Mouse (Mus musculus) kidney, postnatal 36 days (tissue): ENCODE results near the gene Bpi.

Experiments used
- DNase-seq, 2 experiments: peaks; one replicate each; pipeline ENCODE4 v3.0.0; 2021 to 2022; ENCODE audit warnings: mixed read lengths in 2 of 2

The Bpi gene

DNA sequence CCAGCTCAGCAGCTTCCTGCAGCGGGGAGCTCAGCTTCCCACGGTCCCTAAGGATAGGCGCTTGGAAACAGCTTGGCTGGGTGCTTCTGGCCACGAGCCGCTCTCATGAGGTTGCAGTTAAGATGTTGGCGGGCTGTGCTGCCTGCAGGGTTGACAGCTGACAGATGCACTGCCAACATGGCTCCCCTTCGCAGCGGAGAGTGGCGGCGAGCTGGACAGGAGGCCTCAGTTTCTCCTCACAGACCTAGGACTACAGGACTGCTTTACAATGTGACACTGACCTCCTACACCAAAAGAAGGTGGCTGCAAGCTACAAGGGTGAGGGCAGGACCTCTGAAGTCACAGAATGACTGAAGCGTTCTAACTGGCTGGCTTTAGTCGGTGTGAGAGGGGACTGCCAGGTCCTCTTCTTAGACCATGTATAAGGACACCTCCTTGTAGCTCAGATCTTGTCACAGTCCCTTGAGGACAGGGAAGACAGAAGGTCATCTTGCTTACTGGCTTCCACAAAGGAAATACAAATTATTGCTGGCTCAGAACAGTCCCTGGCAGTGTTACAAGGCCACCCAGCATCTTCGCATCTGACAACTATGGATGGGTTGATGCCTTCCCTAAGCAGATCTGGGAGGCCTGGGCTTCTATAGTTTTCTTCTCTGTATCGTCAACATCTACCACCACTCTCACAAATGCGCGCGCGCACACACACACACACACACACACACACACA is 15.6 kb upstream of the Bpi start:
- DNase-seq, result no peak

DNA sequence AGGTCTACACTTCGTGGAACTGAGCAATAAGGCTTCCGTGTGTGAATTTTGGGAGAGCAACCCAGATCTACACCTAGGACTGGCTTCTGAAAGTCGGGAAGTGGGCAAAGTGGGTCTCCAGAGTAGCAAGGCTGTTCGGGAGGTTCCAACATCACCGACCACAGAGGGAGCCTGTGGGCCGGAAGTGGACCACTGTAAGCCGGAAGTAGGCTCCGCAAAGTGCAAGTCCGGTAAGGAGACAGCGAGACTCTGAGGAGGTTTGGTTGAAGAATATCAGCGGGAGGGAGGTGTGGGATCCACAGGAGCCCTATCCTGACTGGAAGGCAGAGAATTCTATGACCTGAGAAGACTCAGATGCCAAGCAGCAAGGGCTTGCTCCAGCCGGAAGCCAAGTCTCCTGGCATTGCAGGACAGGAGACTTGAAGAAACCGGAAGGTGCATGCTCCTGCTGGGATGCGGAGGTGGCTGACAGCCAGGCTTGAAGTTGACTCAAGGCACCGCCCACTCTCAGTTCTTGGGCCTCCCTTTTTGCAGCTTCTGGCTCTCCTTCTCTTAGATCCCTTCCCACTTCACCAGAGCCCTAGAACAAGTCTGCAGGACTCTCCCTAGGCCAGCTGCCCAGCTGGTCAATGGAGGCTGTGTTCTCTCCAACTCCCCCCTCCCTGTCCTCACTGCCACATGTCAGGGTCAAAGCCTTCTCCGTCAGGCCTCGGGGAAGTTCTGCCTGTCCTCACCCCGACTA is 14.6 kb upstream of the Bpi start:
- DNase-seq, result no peak

DNA sequence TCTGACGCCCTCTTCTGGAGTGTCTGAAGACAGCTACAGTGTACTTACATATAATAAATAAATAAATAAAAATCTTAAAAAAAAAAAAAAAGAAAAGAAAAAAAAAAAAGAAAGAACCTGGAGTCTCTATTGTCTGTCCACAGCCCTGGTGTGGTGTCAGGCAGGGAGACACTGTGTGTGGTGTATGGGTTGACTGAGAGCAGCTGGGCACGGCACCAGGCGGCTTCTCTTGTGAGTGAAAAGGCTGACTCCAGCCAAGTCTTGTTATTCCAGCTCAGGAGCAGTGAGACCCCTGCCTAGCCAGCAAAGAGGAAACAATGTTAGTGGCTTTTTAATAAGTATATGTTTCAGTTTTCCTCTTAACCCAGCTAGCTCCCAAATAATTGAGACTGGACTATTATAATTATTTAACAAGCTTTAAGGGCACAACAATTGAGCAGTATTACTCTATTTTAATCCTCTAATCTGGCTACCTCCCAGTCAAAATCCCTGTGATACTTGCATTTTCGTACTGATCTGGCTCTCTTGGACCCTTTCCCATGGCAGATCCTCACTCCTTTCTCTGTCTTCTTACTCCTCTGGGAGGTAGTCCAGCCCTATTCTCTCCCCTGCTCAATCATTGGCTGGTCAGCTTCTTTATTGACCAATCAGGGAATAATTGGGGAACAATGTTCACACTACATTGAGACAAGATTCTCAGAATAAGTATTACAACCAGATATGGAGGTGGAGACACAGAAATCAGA is 12.6 kb upstream of the Bpi start:
- DNase-seq, result no peak

DNA sequence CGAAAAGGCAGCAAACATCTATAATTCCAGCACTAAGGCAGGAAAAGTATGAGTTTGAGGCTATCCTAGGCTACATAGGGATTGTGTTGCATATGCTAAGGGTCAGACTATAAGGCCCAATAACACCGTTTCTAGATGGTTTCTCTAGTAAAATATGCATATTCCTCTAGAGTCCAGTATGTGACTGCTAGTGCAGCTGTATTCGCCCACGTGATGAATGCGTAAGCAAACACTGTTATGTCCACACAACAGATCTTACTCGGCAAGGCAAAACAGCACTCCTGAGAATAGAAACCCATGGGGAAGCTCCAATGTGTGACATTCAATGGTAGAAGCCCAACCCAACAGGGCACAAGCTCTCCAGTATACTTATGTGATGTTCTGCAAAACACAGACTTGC is 10.0 kb upstream of the Bpi start:
- DNase-seq, result no peak

DNA sequence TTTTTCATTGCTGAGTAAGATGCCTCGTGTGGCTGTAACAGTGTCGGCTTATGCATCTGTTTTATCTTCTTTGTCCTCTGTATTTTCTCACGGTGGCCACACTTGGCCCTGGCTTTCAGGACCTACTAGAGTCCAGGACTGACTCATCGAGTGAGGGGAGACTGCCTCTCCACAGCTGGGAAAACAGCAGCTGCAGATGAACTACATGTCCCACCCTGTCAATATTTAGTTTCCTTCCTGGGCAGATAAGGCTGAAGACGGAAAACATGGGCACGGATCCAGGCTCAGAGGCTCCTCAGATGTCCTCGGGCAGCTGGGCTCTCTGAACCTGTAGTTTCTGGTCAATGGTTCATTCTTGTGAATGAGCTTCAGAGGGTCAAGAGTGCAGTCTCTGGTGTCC is 9.6 kb upstream of the Bpi start:
- peak; percentile 38 to 68 for DNase-seq

DNA sequence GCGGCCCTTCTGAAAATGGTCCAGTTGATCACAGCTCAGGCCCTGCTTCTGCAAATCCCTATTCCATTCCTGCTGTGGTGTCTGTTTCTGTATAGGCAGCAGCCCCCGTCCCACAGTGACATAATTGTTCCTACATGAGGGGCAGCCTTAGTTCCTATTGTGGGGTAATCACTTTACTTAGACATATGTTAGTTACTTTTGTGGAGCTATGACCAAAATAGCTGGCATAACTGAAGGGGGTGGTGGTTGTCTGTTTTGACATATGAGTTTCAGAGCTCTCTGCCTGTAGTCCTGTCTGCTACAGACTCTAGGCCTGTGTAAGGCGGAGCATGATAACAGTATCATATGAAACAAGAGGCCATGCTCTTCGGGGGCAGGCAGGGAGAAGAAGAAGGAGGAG is 7.3 kb upstream of the Bpi start:
- no peak for DNase-seq

DNA sequence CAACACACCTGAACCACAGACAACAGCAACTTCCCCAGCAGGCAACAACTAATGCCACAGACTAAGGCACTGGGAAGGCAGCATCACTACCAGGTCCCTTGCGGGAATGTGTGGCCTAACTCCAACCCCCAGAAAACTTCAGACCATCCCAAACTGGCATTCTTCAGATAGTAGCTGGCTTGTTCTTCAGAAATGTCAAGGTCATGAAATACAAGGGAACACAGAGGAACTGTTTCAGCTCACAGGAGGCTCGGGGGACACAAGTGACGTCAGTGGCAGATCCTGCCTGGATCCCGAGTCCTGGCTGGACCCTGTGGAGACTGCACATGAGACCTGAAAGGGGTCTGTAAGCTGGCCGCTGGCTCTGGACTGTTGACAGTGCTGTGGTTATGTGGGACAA is 4.1 kb upstream of the Bpi start:
- no peak for DNase-seq

DNA sequence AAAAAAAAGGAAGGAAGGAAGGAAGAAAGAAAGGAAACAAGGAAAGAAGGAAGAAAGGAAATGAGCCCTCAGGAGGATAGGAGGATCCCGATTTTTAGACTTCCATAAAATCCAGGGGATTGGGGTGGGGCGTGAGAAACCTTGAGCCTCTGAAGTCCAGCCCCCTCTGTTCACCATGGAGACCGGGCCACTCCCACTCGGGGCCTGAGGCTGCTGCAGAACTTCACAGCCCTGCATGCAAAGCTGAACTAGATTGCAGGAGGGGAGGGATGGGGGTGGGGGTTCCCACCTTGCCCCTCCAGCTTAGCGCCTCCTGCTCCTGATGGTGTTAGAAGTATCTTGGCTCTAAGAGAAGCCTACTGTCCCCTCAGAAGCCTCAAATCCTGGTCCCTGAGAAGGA is 1.0 kb upstream of the Bpi start:
- peak in 1 of 2 experiments; percentile 25 for DNase-seq

DNA sequence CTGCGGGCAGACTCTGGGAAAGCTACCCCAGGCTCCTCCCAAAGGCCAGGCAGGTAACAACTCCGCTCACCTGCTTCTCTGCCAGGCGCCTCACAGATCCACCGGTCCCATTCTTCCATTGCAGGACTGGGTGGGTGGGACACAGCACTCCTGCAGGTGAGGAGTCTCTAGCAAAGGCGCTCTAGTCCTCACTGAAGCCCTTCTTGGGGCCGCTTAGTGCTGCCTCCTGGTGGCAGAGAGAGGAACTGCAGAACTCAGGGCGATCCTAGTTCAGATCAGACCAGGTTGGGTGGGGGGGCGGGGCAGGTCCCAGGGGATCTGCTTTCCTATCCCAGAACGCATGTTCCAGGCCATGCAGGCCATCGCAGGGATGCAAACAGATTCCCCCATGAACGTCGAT is 887 bp downstream of the Bpi start:
- peak; percentile 70 to 84 for DNase-seq

DNA sequence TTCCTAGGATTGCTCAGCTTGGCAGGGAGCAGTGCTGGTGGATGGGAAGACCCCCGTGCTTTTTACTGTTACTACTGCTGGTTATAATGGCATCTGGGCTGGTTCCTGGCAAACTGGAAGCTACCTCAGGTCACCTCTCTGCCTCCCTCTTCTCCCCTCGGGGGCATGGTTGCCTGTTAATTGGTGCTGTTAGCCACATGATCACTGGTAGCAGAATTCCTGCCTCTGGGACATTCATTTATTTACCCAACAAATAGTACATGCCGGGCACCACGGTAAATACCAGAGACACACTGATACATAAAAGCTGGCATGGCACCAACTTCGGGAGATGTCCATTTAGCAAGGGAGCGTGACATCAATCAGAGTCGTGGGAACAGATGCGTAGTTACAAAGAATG is 1.6 kb downstream of the Bpi start:
- DNase-seq, result no peak

DNA sequence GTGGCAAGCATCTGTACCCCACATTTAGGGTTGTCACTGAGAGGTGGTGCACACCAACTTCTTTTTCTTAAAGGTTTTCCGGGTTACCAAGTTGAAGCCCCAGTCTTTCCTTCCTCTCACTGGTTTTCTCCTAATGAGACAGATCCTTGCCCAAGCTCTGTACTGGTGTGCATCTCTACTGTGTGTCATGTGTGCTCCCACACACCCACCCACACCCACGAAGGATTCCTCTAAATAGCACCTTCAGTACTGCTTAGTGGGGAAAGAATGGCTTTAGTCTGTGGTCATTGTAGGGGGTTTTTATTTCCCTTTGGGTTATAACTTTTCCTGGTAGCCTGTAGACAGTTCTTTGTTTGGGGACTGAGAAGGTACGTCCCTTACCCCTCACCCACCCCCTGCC is 7.0 kb downstream of the Bpi start:
- no peak for DNase-seq

DNA sequence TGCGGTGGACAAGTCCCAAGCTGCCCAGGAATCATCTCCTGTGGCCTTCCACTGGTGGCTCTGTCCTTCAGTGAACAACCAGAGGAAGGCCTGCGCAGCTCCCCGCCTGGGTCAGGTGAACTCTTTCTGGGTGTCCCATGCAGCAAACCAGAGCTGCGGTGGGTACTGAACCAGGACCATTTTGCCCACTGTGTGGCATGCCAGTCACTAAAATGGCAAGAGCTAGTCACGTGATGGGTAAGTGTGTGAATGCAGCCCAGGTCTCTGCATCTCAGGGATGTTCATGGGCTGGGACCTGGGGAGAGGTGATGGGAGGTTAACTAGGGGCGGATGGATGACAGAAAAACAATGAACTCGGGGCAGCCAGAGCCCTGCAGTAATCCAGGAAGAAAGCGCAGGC is 12.1 kb downstream of the Bpi start:
- DNase-seq, result no peak

DNA sequence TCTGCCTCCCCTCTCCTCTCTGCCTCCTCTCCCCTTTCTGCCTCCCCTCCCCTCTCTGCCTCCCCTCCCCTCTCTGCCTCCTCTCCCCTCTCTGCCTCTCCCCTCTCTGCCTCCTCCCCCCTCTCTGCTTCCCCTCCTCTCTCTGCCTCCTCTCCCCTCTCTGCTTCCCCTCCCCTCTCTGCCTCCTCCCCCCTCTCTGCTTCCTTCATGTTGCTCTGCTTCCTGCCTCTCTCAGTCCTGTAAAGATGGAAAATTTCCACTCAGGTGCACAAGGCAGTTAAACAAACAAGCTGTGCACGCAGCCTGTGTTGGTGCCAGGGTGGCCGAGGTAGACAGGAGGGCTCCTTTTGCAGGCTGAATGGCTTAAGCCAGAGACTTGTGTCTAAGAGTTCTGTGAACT is 15.8 kb downstream of the Bpi start:
- peak in 1 of 2 experiments; percentile 30 for DNase-seq

DNA sequence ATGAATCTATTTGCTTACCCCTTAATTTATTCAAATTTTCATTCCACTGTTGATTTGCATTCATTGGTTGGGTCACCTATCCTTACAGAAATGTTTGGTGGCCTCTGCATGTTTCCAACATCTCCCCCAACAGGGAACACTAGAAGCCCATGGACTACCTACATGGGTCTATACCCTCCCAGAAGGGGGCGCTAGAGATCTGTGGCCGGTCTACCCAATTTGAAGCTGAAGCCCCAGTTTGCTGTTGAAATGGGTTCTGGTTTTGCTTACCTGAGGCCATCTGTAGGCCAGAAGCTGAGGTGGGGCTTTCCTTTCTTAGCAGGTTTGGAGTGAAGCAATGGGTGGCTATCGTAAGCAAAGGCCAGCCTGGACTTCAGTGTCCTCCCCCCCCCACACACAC is 17.5 kb downstream of the Bpi start:
- DNase-seq, result peak in 1 of 2 experiments; percentile 21

DNA sequence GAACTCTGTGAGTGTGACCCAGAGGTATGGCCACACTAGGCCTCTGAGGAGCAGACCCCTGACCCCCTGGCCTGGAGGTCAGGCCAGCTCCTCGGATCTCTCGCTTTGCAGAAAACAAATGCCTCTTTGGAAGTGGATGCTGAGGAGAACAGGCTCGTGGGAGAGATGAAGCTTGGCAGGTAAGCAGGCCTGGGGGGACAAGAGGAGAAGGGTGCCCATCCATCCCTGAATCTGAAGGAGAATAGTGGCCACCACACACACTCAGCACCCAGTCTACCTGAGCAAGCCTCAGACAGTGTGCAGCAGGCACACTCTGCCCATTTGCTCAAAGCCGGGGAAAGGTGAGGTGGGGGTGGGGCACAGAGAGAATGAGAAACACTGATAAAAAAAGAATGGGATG is 17.9 kb downstream of the Bpi start:
- no peak for DNase-seq

DNA sequence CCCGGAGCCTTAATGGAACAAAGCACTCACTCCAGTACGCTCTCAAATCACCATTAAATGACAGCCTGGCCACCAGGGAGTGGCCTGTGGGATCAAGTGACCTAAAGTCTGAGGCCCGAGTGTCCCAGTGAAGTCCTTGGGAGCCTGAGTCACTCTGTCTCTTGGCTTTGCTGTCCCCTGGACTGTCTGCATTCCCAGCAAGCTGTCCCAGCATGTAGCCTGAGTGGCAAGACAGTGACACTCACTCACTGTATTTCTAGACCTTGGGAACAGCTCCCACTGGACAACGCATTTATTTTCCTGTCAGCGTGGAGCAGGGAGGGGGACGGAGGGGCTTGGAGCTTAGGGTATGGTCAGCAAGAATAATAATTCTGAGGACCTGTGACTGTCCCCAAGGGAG is 18.6 kb downstream of the Bpi start:
- DNase-seq, result no peak

DNA sequence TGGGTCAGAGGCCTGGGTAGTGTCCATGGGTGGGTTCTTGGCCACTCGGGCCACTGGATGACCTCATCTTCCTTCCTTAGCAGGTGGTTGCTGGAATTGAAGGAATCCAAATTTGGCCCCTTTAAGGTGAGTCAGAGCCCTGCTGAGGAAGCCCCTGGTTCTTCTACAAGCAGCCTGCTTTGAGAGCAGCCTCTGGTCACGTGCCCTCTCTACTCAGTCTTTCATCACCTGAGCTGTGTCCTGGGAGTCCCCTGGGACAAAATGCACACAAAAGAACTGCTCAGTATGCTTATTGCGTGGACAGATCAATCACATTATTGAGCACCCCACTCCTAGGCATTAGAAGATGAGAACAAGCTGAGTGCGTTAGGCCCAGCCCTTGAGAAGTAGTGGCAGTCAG is 19.0 kb downstream of the Bpi start:
- DNase-seq, result no peak

DNA sequence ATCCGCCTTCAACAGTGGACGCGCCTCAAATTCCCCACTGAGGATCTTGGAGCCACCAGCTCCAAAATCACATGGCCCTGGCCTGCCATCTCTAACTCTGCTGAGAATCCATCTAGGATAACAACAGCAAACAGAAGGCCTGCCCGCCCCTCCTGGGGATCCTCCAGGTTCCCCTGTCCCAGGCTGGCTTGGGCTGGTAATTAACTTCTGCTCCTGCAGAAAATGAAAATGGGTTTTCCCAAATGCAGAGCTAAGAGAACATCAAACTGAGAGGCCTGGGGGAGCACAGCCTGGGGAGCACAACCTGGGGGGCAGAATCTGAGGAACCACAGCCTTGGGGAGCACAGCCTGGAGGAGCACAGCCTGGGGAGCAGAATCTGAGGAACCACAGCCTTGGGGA is 21.8 kb downstream of the Bpi start:
- no peak for DNase-seq

DNA sequence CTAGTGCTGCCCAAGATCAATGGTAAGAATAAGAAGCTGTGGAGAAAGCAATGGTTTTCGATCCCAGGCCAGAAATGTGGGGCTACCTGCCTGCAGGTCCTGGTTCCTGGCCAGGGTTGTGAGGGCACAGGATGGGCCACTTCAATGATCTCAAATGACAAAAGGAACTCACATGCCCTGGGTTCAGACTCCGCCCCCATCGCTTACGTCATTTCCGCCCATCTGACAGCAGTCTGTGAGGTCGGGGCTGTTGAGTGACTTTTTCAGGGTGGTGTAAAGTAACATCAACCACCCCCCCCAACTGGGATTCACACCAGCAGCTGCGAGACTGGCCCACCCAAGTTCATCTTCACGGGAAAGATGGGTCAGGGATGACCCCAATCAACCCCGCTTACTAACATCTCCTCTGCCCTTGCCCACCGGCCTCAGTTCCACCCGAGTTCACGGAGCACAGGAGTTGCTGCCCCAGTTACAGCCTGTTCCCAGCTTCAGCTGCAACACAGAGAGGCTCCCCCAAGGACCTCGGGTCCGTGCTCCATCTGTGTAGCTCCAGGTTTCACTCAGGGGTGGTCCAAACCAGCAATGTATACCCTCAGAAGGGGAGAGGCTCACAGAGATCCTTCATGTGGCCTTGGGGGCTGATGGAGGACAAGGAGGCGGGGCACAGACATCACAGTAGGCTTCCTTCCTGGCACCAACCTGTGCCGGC is 23.8 kb downstream of the Bpi start:
- DNase-seq, result no peak

DNA sequence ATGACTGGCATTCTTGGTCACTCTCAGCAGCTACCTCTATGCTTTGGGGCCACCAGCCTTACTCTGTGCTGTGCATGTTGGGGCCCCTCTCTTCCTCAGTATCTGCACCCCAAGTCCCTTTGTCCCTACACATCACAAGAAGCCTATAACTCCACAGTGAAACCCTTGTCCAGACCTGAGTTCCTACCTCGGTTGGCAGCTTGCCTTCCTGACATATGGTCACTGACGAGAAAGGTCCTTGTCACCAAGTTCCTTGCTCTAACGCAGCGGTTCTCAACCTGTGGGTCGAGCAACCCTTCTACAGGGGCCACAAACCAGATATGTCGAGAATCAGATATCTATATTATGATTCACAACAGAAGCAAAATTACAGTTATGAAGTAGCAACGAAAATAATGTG is 25.2 kb downstream of the Bpi start:
- no peak for DNase-seq

DNA sequence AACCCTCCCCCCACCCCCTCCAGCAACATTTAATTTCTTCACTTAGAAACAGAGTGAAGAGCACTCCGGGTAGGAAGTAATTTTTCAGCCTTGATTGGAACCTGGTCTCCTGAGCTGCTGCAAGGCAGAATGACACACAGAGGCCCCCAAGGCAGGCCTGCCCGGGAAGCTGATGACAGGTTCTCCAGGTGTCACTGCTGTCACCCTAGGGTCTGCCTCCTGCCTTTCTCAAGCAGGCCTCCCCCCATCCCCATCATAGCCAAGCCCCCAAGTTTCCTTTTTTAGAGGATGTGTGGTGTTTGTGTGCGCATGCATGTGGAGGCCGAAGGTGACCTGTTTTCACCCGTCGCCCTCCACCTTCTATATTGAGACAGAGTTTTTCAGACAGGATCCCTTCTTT is 25.9 kb downstream of the Bpi start:
- DNase-seq, result no peak

DNA sequence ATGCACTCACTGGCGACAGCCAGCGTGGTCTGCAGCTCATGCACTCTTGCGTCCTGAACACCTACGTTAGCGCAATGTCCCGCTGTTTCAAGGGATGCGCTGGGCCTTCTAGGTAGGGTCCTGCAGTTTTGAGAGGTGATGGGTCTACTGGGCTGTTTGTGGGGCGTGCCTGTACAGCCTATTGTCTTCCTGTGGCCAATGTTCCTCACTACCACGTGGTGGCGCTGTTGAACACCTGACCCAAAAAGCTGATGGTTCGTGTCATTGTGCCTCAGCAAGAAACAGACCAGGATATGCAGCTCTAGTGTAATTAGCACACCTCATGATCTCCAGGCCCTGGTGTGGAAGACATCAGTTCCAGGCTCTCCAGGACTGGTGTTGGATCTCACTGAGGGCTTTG is 26.7 kb downstream of the Bpi start:
- DNase-seq, result peak; percentile 52 to 78

DNA sequence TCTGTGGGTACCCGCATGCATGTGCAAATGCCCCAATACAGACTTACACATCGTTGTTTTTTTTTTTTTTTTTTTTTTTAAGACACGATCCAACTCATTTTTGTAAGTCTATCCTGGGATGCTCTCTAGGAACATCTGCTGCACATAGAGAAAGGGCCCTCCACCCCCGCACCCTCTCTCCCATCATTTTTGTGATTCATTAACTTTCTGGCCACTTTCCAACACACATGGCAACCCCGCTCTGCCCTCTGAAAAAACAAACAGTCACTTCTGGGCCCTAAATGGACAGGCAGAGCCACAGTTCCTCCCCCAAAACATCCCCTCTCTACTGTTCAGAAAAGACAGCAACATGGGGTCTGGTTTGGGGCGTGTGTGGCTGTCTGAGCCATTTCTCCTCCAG is 27.8 kb downstream of the Bpi start:
- peak in 1 of 2 experiments; percentile 23 for DNase-seq
